Mouse (Mus musculus) limb, embryonic 10.5 days (tissue): ENCODE data around the gene Armc12. TPM values are rescaled to one million over a fixed set of nuclear protein-coding genes. Genes with fewer than 3 reads are reported as not detected.

Experiments
- DNase-seq: peaks from one replicate; pipeline ENCODE4 v3.0.0-alpha.2; 2017; ENCODE audit warnings: low spot score
- H3K27ac ChIP-seq: fragments of 300-500 bp; sonication (generic); 2 replicates; pipeline ENCODE4 v1.5.1; 2016; ENCODE audit warnings: mild to moderate bottlenecking
- H3K27me3 ChIP-seq: fragments of 300-500 bp; sonication (generic); 2 replicates; pipeline ENCODE4 v1.6.1; 2016; ENCODE audit warnings: low read depth, mild to moderate bottlenecking; ENCODE audit not compliant: poor library complexity, severe bottlenecking
- H3K36me3 ChIP-seq: fragments of 300-500 bp; sonication (generic); 2 replicates; pipeline ENCODE4 v1.6.1; 2016; ENCODE audit warnings: mild to moderate bottlenecking, moderate library complexity
- H3K4me1 ChIP-seq: fragments of 300-500 bp; sonication (generic); 2 replicates; pipeline ENCODE4 v1.6.1; 2016
- H3K4me3 ChIP-seq: fragments of 300-500 bp; sonication (generic); 2 replicates; pipeline ENCODE4 v1.5.1; 2016; ENCODE audit warnings: mild to moderate bottlenecking, moderate library complexity
- H3K9me3 ChIP-seq: fragments of 300-500 bp; sonication (generic); replicated peaks from 2 replicates; pipeline ENCODE4 v1.6.1; 2016; ENCODE audit warnings: mild to moderate bottlenecking
- WGBS: fragments of 180-500 bp; shearing (Covaris S2); methylation state at CpG from one replicate; pipeline ENCODE4 v1.1.7; 2016; 5-methylcytosine and 5-hydroxymethylcytosine counted together
- polyA plus RNA-seq: library from polyadenylated mRNA; unstranded; fragments of >200 nt; fragmentation: Nextera tagmentation; extraction: Ambion mirVana; gene quantifications from 2 replicates; pipeline ENCODE4 v1.2.1, GENCODE M21; 2016

The Armc12 gene
- polyA plus RNA-seq = not detected in 2 replicates

DNA sequence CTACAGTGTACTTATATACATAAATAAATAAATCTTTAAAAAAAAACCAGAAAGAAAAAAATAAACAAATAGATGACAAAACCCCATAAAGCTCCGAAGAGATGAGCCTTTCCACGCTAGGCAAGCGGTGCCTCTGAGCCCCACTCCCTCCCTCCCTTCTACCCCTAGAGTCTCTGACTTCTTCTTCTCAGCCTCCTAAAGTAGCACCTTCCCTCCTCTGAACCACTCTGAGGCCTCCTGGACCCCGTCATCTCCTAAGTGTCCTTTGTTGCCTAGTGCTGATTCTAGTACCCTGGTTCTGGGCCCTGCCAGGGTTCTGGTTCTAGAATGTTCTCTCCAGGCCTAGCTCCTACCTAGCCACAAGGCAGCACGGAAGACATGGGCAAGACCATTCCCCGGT is at the start of gene Armc12:
Armc12 (plus strand) TSS at position 301 of the 400 bp plus-strand sequence.
- peak within 1 kb of the TSS; percentile 31; the same call in 1 of the 2 replicates for H3K4me3 ChIP-seq
- H3K4me1 ChIP-seq = peaks cover 26% of the 10 kb centered on the region
- H3K27ac ChIP-seq = no peak within 1 kb of the TSS
- peaks cover 16% of the 10 kb centered on the region for H3K27me3 ChIP-seq
- no peaks in the 10 kb centered on the region for H3K9me3 ChIP-seq
- DNase-seq = no peak
- 88% methylated on average over 6 of the region's 6 CpGs for WGBS
- H3K36me3 ChIP-seq = no peaks in the 10 kb centered on the region

DNA sequence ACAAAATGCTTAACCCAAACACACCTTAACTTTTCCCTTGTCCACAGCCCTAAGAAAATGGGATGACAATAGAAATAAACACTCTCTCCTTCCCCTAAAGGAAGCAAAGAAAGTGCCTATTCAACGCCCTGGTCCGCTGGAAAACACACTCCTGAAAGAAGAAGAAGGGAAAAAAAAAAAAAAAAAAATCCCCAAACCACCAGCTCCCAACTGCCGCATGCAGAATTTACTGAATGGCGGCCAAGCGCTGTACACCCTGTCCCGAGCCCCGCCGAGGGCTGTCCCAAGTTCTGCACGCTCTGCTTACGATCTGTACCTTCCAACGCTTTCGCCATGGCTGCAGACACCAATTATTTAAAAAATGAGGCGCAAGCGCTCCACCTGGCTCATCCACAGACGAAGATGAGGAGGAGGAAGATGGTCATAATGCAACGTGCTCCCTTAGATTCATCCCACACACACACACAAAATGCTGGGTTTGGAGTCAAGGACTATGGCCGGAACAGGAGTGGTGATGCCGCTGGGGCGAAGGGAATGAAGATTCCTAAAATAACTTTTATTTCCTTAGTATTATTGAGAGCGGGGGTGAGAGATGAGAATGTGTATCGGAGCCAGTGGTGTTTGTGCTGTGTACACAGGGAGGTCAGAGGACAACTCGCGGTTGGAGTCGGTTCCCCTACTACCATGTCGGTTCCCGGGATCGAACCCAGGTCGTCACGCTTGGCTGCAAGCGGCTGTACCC is 45.7 kb upstream of the Armc12 start:
- peaks cover 25% of the 10 kb centered on the region for H3K4me1 ChIP-seq
- H3K27ac ChIP-seq = peak overlapping the region; percentile 94
- H3K36me3 ChIP-seq = peaks cover 8% of the 10 kb centered on the region; the same call in 1 of the 2 replicates
- no peaks in the 10 kb centered on the region for H3K9me3 ChIP-seq
- H3K27me3 ChIP-seq = no peaks in the 10 kb centered on the region
- WGBS = 14% methylated on average over 30 of the region's 30 CpGs
- peak; percentile 52 for DNase-seq
- peak overlapping the region; percentile 91 for H3K4me3 ChIP-seq

DNA sequence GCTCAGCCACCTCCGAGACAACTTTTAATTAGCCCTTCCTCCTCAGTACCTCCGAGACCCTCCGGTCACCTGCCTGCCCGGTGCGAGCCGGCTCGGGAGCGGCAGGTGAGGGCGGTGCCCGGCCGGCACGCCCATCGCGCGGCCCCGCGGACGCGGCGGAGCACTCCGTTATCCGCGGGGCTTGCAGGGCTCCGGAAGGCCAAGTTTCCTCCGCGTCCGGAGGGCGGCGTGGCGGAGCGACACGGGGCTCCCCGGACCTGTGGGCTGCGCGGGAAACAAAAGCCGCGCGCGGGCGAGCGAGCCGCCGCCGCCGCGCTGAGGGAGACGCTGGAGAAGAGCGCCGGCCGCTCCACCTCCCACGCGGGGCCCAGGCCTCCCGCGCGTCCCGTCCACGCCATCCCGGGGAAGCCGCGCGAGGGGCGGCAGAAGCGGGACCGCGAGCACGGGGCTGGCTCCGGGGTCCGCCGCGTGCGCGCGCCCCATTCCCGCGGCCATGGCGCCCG is 45.1 kb upstream of the Armc12 start:
- Histone ChIP-seq H3K4me1 (peaks cover 25% of the 10 kb centered on the region), H3K27me3 (no peaks in the 10 kb centered on the region), H3K36me3 (peaks cover 7% of the 10 kb centered on the region; the same call in 1 of the 2 replicates), H3K4me3 (peak overlapping the region; percentile 91), H3K9me3 (no peaks in the 10 kb centered on the region), H3K27ac (peak overlapping the region; percentile 94)
- under 1% methylated on average over 71 of the region's 77 CpGs for WGBS
- peak; percentile 70 for DNase-seq

DNA sequence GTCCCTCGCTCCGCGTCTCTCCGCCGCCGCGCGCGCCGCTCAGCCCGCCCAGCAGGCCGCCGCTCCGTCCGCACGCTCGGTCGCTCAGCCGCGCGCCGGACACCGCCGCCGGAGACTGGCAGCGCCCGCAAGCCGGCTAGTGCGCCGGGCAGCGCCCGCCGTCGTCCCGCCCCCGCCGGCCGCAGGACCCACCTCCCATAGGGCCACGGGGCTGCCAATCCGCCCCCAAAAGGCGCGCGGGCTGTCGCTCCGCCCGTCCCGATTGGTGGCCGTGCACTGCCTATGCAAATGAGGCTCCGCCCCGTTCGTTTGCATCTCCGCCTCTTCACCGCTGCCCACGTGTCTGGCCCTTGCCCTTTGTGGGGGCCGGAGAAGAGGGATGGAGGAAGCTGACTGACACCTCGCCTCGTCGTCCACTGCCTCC is 44.6 kb upstream of the Armc12 start:
- no peaks in the 10 kb centered on the region for H3K27me3 ChIP-seq
- H3K4me3 ChIP-seq = peak overlapping the region; percentile 91
- H3K4me1 ChIP-seq = peaks cover 25% of the 10 kb centered on the region
- H3K36me3 ChIP-seq = peaks cover 2% of the 10 kb centered on the region; the same call in 1 of the 2 replicates
- no peaks in the 10 kb centered on the region for H3K9me3 ChIP-seq
- DNase-seq = peak; percentile 97
- 6% methylated on average over 58 of the region's 58 CpGs for WGBS
- peak overlapping the region; percentile 94 for H3K27ac ChIP-seq

DNA sequence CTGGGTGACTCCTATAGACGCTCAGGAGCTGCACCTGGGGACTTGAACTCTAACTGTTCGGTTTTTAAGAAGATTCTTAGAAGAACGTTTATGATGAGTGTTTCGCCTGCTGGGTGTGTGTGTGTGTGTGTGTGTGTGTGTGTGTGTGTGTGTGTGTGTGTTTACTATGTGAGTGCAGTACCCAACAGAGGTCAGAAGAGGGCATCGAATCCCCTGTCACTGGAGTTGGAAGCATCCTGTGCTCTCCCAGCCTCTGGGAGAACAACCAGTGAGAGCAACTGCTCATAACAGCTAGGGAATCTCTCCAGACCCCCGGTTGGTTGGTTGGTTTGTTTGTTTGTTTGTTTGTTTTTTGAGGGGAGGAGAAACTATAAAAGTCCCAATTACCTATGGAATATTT is 43.9 kb upstream of the Armc12 start:
- H3K36me3 ChIP-seq = no peaks in the 10 kb centered on the region
- H3K4me1 ChIP-seq = peaks cover 25% of the 10 kb centered on the region
- H3K27me3 ChIP-seq = no peaks in the 10 kb centered on the region
- no peaks in the 10 kb centered on the region for H3K9me3 ChIP-seq
- peak overlapping the region; percentile 91; the same call in 1 of the 2 replicates for H3K4me3 ChIP-seq
- H3K27ac ChIP-seq = peak overlapping the region; percentile 94; the same call in 1 of the 2 replicates
- no peak for DNase-seq
- WGBS = 79% methylated on average over 6 of the region's 6 CpGs

DNA sequence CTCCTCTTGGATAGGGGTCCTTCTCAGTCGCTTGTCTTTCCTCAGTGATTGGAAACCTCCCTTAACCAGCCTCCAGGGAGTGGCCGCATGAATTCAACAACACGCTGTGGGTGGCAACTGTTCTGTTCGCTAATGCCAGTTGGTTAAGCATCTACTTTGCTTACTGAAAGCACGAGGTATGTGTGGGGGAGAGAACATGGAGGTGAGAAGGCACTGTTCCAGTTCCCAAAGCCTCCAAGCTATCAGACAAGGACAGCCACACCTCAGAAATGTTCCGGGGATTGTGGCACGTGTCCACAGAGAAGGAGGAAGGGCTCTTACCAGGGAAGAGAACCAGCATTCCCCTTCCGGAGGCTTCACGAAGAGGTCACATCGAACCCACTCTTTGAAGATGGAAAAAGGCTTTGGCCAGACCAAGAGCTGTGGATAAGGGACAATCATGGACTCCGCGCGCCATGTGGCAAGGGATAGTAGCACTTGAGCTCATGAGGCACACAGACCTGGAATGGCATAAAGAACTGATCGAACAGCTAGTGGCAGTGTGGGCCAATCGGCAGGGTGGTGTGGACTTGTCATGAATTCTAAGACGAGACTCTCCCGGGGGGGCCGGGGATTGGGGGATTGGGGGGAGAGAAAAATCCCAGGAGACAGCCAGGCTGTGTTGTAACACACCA is 42.9 kb upstream of the Armc12 start:
- whole genome bisulfite sequencing = 97% methylated on average over 18 of the region's 18 CpGs
- DNase-seq = no peak

DNA sequence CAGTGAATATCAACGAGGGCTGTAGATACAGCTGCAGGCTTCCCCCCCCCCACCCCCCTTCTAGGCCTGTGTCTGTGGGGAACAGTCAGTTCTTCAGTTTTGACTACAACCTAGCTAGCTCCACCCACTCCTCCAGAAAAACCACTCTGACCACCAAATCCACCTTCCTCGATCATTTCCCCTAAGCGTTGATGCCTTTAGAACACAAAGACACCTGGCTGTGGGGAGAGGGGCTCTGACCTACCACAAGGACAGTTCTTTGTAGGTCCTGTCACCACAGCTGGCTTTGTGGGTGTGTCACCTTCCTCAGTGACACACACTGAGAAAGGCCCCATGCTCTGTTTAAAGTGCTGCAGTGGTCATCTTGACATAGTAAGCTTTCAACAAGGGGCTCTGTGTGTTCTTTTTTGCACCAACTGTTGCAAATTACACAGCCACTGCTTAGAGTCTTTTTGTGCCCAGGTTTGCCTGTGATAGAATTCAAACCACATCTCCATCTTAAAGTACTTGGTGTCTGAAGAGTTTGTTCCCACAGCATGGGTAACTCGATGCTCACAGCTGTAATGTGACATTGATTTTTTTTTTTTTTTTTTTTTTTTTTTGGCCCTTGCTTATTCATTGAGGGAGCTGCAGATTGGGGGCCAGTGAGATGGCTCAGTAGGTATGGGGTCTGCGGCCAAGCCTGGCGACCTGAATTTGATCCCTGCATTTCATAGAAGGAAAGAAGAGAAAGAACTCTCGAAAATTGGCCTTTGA is 42.2 kb upstream of the Armc12 start:
- H3K27me3 ChIP-seq = no peaks in the 10 kb centered on the region
- H3K4me3 ChIP-seq = no peak overlapping the region
- DNase-seq = no peak
- H3K27ac ChIP-seq = no peak overlapping the region; the same call in 1 of the 2 replicates
- H3K36me3 ChIP-seq = no peaks in the 10 kb centered on the region
- H3K4me1 ChIP-seq = peaks cover 25% of the 10 kb centered on the region
- H3K9me3 ChIP-seq = no peaks in the 10 kb centered on the region
- WGBS = 80% methylated on average over 7 of the region's 7 CpGs

More for the DNA sequence above, 42.9 kb upstream of the Armc12 start:
- Histone ChIP-seq H3K36me3 (no peaks in the 10 kb centered on the region), H3K27ac (no peak overlapping the region), H3K4me3 (no peak overlapping the region), H3K9me3 (no peaks in the 10 kb centered on the region), H3K4me1 (peaks cover 25% of the 10 kb centered on the region), H3K27me3 (no peaks in the 10 kb centered on the region)

DNA sequence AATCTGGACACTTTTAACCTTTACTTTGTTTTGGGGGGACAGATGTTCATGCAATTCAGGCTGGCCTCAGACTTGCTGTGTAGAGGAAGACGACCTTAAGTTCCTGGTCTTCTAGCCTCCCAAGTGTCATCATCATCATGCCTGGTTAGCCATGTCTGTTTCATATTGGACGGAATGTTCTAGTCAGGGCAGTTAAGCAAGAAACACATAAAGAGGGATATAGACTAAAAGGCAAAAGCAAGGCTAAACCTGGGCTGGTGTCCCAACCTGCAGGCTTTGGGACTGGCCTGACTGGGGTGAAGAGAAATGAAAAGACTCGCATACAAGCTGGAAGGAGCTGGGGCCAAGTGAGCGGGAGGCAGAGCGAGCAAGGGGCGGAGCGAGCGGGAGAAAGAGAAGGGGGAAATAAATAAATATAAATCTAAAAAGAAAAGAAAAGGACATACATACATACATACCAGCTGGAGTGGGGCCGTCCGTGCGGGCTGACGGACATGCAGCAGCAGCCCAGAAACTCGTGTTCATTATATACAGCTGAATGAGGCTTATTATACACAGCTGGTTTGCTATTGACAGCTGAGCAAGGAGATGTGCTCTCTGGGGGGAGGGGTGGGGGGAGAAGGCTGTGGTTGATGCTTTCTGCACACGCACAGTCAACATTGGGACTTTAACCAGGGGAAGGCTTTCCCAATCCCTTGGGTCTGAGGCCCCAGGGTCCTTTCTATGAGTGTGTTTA is 39.4 kb upstream of the Armc12 start:
- Histone ChIP-seq H3K27me3 (no peaks in the 10 kb centered on the region), H3K9me3 (no peaks in the 10 kb centered on the region), H3K4me3 (no peak overlapping the region), H3K4me1 (peaks cover 12% of the 10 kb centered on the region), H3K36me3 (no peaks in the 10 kb centered on the region), H3K27ac (no peak overlapping the region)
- no peak for DNase-seq
- WGBS = 87% methylated on average over 14 of the region's 14 CpGs

DNA sequence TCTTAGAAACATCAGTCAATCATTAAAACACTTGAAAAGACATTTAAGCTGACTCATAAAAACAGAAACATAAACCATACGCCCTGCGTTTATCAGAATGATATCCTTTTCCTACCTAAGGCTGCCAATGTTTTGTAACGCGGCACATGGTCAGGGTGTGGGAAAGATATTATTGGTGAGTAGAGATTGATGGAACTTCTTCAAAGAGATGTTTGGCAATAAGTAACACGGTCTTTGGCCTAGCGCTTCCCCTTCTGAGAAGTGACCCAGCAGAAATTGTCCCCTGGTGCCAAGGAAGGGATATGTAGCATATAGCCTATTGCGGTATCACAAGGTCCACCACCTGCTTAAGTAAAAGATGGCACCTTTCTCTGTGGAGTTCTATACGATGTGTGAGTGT is 34.8 kb upstream of the Armc12 start:
- Histone ChIP-seq H3K36me3 (no peaks in the 10 kb centered on the region), H3K4me1 (no peaks in the 10 kb centered on the region), H3K27ac (no peak overlapping the region), H3K9me3 (no peaks in the 10 kb centered on the region), H3K4me3 (no peak overlapping the region), H3K27me3 (no peaks in the 10 kb centered on the region)
- 94% methylated on average over 8 of the region's 8 CpGs for WGBS
- no peak for DNase-seq

DNA sequence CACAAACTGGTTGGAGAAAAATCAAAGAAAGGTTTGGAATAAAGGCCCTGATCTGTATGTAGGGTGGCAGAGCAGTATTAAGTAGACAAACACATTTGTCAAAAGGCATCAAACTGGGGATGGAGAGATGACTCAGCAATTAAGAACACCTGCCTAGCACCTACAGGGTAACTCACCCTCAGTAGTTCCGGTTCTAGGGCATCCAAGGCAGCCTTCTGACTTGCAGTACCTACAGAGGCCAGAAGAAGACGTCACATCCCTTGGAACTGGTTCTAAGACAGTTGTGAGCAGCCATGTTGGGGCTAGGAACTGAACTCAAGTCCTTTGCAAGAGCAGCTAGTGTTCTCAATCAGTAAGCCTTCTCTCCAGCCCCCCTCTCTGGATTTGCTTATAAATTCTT is 31.4 kb upstream of the Armc12 start:
- H3K36me3 ChIP-seq = no peaks in the 10 kb centered on the region
- DNase-seq = no peak
- WGBS = 74% methylated on average over 2 of the region's 2 CpGs
- H3K27me3 ChIP-seq = no peaks in the 10 kb centered on the region
- peaks cover 3% of the 10 kb centered on the region; the same call in 1 of the 2 replicates for H3K4me1 ChIP-seq
- H3K9me3 ChIP-seq = no peaks in the 10 kb centered on the region
- no peak overlapping the region for H3K4me3 ChIP-seq
- H3K27ac ChIP-seq = no peak overlapping the region

DNA sequence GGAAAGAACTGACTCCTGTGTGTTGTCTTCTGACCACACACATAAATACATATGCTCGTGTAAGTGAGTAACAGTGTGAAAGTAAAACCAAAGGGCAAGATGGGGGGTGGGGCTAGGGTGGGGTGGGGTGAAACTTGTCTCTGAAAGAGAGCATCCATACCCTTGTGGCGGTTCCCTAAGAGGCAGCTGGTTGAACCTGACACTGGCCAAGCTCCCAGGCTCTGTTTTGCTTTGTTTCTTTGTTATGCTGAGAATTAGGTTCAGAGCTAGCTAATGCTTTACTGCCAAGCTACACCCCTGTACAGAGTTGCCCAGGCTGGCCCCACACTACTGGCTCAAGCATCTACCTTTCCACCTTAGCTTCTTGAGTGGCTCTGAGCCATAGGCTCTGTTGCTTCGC is 30.1 kb upstream of the Armc12 start:
- Histone ChIP-seq H3K27ac (no peak overlapping the region), H3K4me1 (peaks cover 3% of the 10 kb centered on the region; the same call in 1 of the 2 replicates), H3K27me3 (no peaks in the 10 kb centered on the region), H3K4me3 (no peak overlapping the region), H3K9me3 (no peaks in the 10 kb centered on the region), H3K36me3 (no peaks in the 10 kb centered on the region)
- no peak for DNase-seq
- 89% methylated on average over 3 of the region's 3 CpGs for WGBS

DNA sequence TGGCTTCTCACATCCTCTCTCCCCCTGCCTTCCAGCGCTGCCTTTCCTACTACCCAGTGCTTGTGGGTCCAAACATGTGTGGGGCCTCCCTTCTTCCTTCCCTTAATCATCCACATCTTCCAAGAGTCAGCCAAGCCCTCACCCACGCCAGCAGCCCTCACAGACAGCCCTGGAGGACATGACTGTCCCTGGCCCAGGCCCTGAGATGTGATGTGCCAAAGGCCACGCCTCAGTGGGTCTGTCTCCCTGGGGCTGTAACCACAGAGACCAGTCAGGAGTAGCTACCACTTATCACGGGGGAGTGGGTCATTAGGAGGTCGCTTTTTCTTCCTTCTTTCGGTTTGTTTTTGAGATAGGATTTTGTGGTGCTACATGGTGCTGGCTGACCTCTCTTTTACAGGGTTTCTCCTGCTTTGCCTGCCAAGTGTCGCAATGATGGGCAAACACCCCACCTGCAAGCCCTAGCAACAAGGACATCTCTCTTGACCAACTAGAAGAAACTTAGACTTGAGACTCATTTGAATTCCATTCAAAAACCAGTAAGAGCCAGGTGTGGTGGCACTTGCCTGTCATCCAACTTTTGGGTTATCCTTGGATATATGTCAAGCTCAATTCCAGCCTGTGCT is 28.3 kb upstream of the Armc12 start:
- Histone ChIP-seq H3K27ac (no peak overlapping the region), H3K4me3 (no peak overlapping the region), H3K36me3 (no peaks in the 10 kb centered on the region), H3K27me3 (no peaks in the 10 kb centered on the region), H3K4me1 (peaks cover 13% of the 10 kb centered on the region), H3K9me3 (no peaks in the 10 kb centered on the region)
- DNase-seq = no peak
- WGBS = 68% methylated on average over 7 of the region's 7 CpGs
